17 mouse cellular contexts compared by ENCODE assay signal in the genomic region with DNA sequence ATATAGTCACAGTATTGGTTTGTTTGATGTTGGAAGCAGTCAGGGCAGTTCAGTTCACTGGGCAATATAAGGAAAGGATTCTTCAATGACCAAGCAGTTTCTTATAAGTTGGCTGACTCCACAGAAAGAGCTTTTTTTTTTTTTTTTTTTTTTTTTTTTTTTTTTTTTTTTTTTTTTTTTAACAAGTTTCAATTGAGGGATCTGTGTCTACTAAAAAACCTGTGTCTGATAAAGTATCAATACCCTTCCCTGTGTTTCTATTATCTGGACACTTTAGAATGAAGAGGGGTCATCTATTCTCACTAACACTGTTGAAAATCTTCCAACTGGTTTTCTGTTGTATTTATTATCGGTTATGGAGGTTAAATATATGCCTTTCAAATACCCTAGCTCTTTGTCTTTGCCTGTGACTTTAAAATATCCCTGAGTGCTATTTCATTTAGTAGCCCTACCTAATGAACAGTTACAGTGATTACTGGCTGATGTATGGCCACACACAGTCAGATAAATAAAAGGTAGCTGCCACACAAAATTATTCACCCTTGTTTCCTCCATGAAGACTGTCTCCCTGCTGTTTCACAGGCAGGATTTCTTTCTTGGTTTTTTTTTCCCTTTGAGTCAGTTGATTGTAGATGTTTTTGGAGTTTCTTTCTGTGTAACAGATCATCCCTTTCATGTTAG.
"Had no signal": no experiment of that assay in that cellular context is flagged by ENCODE, and none has a peak within 500 bp of the region (broad histone marks: within the 10 kb centered on the region; RNA-seq: fewer than 3 reads in every experiment).

No protein-coding gene starts in this region.

- H3K36me3 ChIP-seq: kidney, embryonic 15.5 days; liver, embryonic 13.5 days; midbrain, embryonic 12.5 days; midbrain, embryonic 15.5 days; stomach, embryonic 15.5 days had no signal

- H3K4me2 ChIP-seq: kidney, embryonic 15.5 days; liver, embryonic 13.5 days; midbrain, embryonic 12.5 days; midbrain, embryonic 15.5 days; stomach, embryonic 15.5 days had no signal

- H3K9ac ChIP-seq: kidney, embryonic 15.5 days; liver, embryonic 13.5 days; midbrain, embryonic 12.5 days; midbrain, embryonic 15.5 days; stomach, embryonic 15.5 days had no signal

- H3K4me3 ChIP-seq: kidney, embryonic 15.5 days; left cerebral cortex, adult 2 months; liver, embryonic 13.5 days; midbrain, embryonic 12.5 days; midbrain, embryonic 15.5 days; stomach, embryonic 15.5 days had no signal

- H3K27ac ChIP-seq: kidney, embryonic 15.5 days; left cerebral cortex, adult 2 months; liver, embryonic 13.5 days; midbrain, embryonic 12.5 days; midbrain, embryonic 15.5 days; stomach, embryonic 15.5 days had no signal

- ATAC-seq: intestine, postnatal 0 days; midbrain, embryonic 15.5 days had no signal

- H3K4me1 ChIP-seq: kidney, embryonic 15.5 days; liver, embryonic 13.5 days; midbrain, embryonic 12.5 days; stomach, embryonic 15.5 days had no signal

- DNase-seq: kidney, adult 8-10 months; kidney, postnatal 10 days; layer of hippocampus, postnatal 36 days; liver, embryonic 13.5 days; lung, adult 2 months; lung, postnatal 14 days; lung, postnatal 4 days; right cerebral cortex, postnatal 25 days; spleen, adult 18-20 months; thymus, adult 18-20 months; thymus, postnatal 36 days had no signal

- H3K27me3 ChIP-seq: kidney, embryonic 15.5 days; liver, embryonic 13.5 days; midbrain, embryonic 12.5 days; midbrain, embryonic 15.5 days; stomach, embryonic 15.5 days had no signal

- H3K9me3 ChIP-seq: kidney, embryonic 15.5 days; liver, embryonic 13.5 days; midbrain, embryonic 12.5 days; midbrain, embryonic 15.5 days; stomach, embryonic 15.5 days had no signal
